ENCODE assay signal across 8 mouse cellular contexts in genomic region chr19:46962171-46962772, GRCm38 (mm10). TPM values are rescaled to one million over a fixed set of nuclear protein-coding genes. Genes with fewer than 3 reads are reported as not detected.
A peak's percentile ranks its signal among the peaks of the same experiment; 100 is the strongest.
DNase-seq lines count a peak whose midpoint lies in the region; ATAC-seq and TF ChIP-seq lines count a peak whose summit lies in the region.

No protein-coding gene starts in this region.

- WGBS in hindbrain, embryonic 16.5 days, result under 1% methylated on average over 24 of the region's 54 CpGs

- H3K9me3 ChIP-seq in hindbrain, embryonic 16.5 days (ENCODE audit: control insufficient read depth, low read length), result no peaks in the 10 kb centered on the region
- H3K9me3 ChIP-seq in megakaryocyte, embryonic 14.5 days, result no peaks in the 10 kb centered on the region

- peak; percentile 75 to 81 for DNase-seq in cerebellum, postnatal 36 days
- peak; percentile 87 for DNase-seq in gastrocnemius, adult 2 months
- peak; percentile 54 to 88 for DNase-seq in left cerebral cortex, postnatal 10 days (ENCODE audit: extremely low spot score in 1 of 2, low spot score in 2 of 2)
- peak; percentile 48 to 52 for DNase-seq in right cerebral cortex, adult 2 months (ENCODE audit: low spot score in 2 of 2)
- peak; percentile 83 for DNase-seq in urinary bladder, postnatal 14 days (ENCODE audit: low spot score)

- no peaks in the 10 kb centered on the region for H3K27me3 ChIP-seq in hindbrain, embryonic 16.5 days (replicated peaks; ENCODE audit: control insufficient read depth, insufficient read depth, low read length)
- H3K27me3 ChIP-seq in megakaryocyte, embryonic 14.5 days (replicated peaks), result no peaks in the 10 kb centered on the region

- peak overlapping the region; percentile 95 for H3K9ac ChIP-seq in hindbrain, embryonic 16.5 days (ENCODE audit: low read depth, low read length)

- peaks cover 20% of the 10 kb centered on the region for H3K4me1 ChIP-seq in hindbrain, embryonic 16.5 days (ENCODE audit: control insufficient read depth, insufficient read depth, low read depth, low read length)
- H3K4me1 ChIP-seq in megakaryocyte, embryonic 14.5 days, result peaks cover 66% of the 10 kb centered on the region

- TF ChIP-seq CTCF in gastrocnemius, adult 2 months (IDR thresholded peaks at IDR 0.05), result no peak

- intact Hi-C loops in gastrocnemius, adult 2 months (cut with DNase I), result loop anchor here (5.0 kb wide), 1 partner anchor 55 kb away; no protein-coding TSS in a partner anchor
- intact Hi-C loops in left cerebral cortex, postnatal 10 days (cut with DNase I), result no loop called here

- H3K4me2 ChIP-seq in hindbrain, embryonic 16.5 days (ENCODE audit: low read length), result peak overlapping the region; percentile 76

- H3K4me3 ChIP-seq in gastrocnemius, adult 2 months, result peak overlapping the region; percentile 93
- peak overlapping the region; percentile 67 for H3K4me3 ChIP-seq in hindbrain, embryonic 16.5 days (ENCODE audit: low read length)
- peak overlapping the region; percentile 94 for H3K4me3 ChIP-seq in megakaryocyte, embryonic 14.5 days (replicated peaks)

- peak overlapping the region; percentile 91 for H3K27ac ChIP-seq in gastrocnemius, adult 2 months
- peak overlapping the region; percentile 99 for H3K27ac ChIP-seq in hindbrain, embryonic 16.5 days (ENCODE audit: low read depth, low read length)

- ATAC-seq in activated CD4-positive, CD25-positive, alpha-beta regulatory T cell, adult 4 months, result peak; percentile 65
- peak; percentile 94 for ATAC-seq in hindbrain, embryonic 16.5 days

- H3K36me3 ChIP-seq in hindbrain, embryonic 16.5 days (ENCODE audit: control insufficient read depth, insufficient read depth, low read length), result no peaks in the 10 kb centered on the region
- peaks cover 27% of the 10 kb centered on the region for H3K36me3 ChIP-seq in megakaryocyte, embryonic 14.5 days (replicated peaks; ENCODE audit: low read length)

RNA-seq across cellular contexts. Expression of gene Ina, which starts 52.2 kb away (rescaled TPM):
- not detected for polyA plus RNA-seq in activated CD4-positive, CD25-positive, alpha-beta regulatory T cell, adult 4 months (2017; shearing (Covaris generic))
- not detected for total RNA-seq in gastrocnemius, adult 2 months (2021)
- polyA plus RNA-seq in hindbrain, embryonic 16.5 days (2015; fragmentation: Nextera tagmentation; extraction: Ambion mirVana), result 413 and 454 TPM in 2 replicates
- 100 to 1,000 TPM; 180 to 190 TPM for total RNA-seq in left cerebral cortex, postnatal 10 days (2021)
- 0.13 TPM in 1 of 2 replicates, not detected in the other for polyA plus RNA-seq in megakaryocyte, embryonic 14.5 days (2012; ENCODE audit: insufficient read depth, low replicate concordance)

RNA-seq across cellular contexts. Expression of gene Nt5c2, which starts 52.7 kb away (rescaled TPM):
- 10 to 100 TPM; 22.6 to 25.4 TPM for polyA plus RNA-seq in activated CD4-positive, CD25-positive, alpha-beta regulatory T cell, adult 4 months (2017; shearing (Covaris generic))
- total RNA-seq in gastrocnemius, adult 2 months (2021), result 10 to 100 TPM in 1 of 2 experiments, 1 to 10 TPM in 1; 9.5 to 18.2 TPM
- 77.6 and 80.6 TPM in 2 replicates for polyA plus RNA-seq in hindbrain, embryonic 16.5 days (2015; fragmentation: Nextera tagmentation; extraction: Ambion mirVana)
- 10 to 100 TPM; 76.4 to 87.4 TPM for total RNA-seq in left cerebral cortex, postnatal 10 days (2021)
- polyA plus RNA-seq in megakaryocyte, embryonic 14.5 days (2012; ENCODE audit: insufficient read depth, low replicate concordance), result 2.1 and 11.7 TPM in 2 replicates

Comparison
In these comparisons a context has a peak if more than half of its experiments do, and no peak if none do; other contexts are left out.
1. Peak in every context shown above with its lines: DNase-seq, ATAC-seq, H3K4me3 ChIP-seq and H3K27ac ChIP-seq.
2. RNA of gene Ina, which starts 52.2 kb away (polyA plus RNA-seq): 413 to 454 TPM in hindbrain, embryonic 16.5 days; 0.13 TPM in megakaryocyte, embryonic 14.5 days and not detected in activated CD4-positive, CD25-positive, alpha-beta regulatory T cell, adult 4 months; every median in the first group is over 100 times any median in the second.